Mouse (Mus musculus) megakaryocyte progenitor cell, adult 5-6 weeks (primary cell): ENCODE results near the gene Pip4p1. TPM values are rescaled to one million over a fixed set of nuclear protein-coding genes. Genes with fewer than 3 reads are reported as not detected.

ENCODE experiments used
- ATAC-seq: replicated peaks from 2 replicates; pipeline ENCODE4 v1.8.0; 2016; ENCODE audit warnings: mild to moderate bottlenecking, moderate TSS enrichment, inconsistent platforms; ENCODE audit not compliant: poor library complexity
- total RNA-seq, 2 experiments: library from RNA; stranded (forward) in 1 of 2; stranded (reverse) in 1 of 2; fragments of 157-497, 149-512 nt in 1 of 2; fragments of 200-1000 nt in 1 of 2; gene quantifications; 2 replicates each; pipeline versions ENCODE4 v1.2.3 to v1.2.4; 2015 to 2017

Pip4p1 gene
- total RNA-seq, 2 experiments from 2014 or later: 17.9 to 47.0 TPM

DNA sequence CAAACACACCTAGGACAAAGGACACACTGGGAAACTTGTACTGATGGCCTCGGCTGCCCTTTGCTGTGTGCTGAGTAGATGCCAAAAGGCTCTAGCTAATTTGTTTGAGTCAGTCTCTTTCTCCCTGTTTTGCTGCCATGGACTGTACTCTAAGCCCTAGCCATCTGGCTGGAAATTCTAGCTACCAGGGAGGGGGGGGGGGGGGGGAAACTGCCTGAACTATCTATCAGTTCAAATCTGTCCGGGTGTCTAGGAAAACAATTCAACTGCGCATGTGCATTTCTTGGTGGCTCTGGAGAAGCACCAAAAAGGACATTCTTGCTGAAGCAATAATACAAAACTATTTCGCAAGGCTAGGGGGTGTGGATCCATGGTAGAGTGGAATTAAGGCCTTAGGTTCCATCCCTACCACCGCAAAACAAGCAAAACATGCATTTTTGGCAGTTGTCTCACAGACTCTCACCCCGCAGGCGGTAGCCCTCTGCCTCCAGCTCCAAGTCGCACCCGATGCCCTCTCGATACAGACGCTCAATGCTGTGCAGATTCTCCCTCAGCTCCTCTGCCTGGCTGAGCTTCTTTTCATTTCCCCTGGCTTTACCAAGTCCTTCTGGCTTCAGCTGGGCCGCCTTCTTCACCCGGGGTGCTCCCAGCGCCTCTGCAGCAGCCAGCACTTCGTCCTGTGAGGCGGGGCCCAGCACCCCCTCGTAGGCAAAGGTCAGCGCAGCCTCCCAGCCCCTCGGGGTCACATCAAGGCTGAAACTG lies 34.5 kb downstream of the Pip4p1 start:
- peak; percentile 58 for ATAC-seq

GRCm38 (mm10) chr14:50895407-50895806 lies 35.2 kb downstream of the Pip4p1 start:
- ATAC-seq: no peak

DNA sequence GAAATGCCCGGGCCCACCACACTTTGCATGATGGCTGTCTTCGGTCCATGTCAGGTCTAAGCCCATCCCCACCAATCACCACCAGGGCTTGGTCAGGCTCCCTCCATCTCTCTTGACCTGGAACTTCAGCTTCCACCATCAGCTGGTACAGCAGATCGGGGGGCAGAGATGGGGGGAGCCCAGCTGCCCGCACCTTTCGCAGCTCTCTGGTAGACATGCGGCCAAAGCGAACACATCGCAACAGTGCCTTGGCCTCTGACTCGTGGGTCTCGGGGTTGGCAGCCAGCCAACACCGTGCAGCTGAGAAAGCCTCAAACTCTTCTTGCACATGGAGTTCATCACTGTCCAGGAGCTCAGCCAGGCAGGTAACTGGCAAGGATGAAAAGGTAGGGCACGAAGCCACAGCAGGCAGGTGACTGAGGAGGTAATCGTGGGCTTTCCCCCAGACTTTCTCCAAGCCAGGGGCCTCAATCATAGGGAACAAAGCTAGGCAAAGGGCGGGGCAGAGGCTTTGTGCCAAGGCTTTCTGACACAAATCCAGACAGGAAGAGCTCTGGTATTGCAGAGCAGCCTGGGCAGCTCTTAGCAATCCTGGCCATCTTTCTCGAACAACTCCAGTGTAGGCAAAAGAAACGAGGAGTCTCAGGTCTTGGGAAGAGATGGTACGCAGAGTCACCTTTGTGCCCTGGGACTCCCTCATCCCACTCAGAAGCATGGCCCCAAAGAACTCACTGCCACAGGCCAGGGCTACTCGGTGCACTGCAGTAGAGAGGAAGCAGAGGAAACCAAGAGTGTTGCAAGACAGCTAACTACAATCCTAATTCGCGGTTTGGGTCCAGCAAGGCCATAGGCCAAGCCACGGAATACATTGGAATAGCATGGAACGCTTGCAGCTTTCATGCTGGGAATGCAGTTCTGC lies 37.9 kb downstream of the Pip4p1 start:
- ATAC-seq: peak; percentile 67

DNA sequence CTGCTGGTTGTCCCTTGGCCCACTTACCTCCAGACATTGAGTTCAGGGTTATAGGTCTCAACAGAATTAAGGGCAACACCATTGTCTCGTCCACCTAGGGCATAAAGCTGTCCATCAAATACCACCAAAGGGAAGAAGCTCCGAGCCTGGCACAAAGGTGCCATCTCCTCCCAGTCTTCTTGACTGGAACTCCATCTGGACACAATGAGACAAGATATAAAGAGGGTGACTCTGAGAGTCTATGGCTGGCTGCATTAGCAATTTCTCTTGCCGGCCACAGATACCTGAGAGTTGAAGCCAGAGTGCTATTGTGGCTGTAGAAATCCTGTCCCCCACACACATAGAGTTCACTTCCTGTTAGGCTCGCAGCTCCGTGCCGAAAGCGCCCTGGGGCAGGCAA lies 38.6 kb downstream of the Pip4p1 start:
- ATAC-seq: peak; percentile 21; the same call in 1 of the 2 replicates

DNA sequence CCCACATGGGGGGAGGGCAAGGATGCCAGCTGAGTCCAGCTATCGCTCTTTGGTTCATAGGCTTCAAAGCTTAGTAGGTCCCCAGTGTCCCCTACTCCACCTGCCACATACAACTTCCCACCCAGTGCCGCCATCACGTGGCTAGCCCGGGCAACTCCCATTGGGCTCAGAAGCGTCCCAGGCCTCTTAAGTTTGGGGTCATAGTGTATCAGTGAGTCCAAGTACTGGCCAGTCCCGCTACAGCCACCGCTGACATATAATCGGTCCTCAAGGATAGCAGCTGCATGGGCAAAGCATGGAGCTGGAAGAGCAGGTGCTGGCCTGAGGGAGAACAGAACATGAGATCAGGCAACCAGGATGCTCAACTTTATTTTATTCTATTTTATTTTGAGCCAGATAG lies 39.0 kb downstream of the Pip4p1 start:
- ATAC-seq: no peak

DNA sequence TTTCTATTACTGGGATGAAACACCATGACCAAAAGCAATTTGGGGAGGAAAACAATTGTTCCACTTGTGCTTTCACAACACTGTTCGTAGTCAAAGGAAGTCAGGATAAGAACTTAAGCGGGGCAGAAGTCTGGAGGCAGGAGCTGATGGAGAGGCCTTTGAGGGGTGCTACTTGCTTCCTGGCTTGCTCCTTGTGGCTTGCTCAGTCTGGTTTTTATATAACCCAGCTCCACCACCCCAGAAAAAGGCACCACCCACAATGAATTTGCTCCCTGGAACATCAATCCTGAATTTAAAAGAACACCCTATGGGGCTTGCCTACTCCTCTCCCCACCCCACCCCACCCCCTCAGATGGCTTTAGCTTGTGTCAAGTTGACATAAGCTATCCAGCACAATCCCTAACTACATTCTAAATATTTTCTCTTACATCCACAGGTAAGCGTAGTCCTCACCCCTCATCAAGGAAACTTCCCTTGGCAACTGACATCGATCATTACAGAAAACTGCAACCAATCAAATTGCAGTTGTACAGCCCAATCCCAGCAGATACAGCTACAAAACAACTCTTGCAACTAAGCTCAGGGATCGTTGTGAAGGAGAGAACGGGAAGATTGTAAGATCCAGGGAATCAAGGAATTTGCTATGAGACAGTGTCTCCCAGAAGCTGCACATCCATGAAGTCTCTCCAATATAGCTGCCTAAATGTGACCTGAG lies 54.3 kb downstream of the Pip4p1 start:
- ATAC-seq: no peak

Other genes starting within 250 kb of the Pip4p1 start
- not detected in 2 replicates for gene Olfr747, start 237.7 kb downstream of the Pip4p1 start, total RNA-seq (2015)
- not detected in 2 replicates for gene Olfr747, start 237.7 kb downstream of the Pip4p1 start, total RNA-seq (2017)
- not detected in 2 replicates for gene Olfr748, start 223.5 kb downstream of the Pip4p1 start, total RNA-seq (2015)
- gene Olfr748, start 223.5 kb downstream of the Pip4p1 start, total RNA-seq (2017): not detected in 2 replicates
- not detected in 2 replicates for gene Olfr749, start 185.8 kb downstream of the Pip4p1 start, total RNA-seq (2015)
- not detected in 2 replicates for gene Olfr749, start 185.8 kb downstream of the Pip4p1 start, total RNA-seq (2017)
- 20.6 and 27.4 TPM in 2 replicates for gene Ttc5, start 145.3 kb downstream of the Pip4p1 start, total RNA-seq (2015)
- 39.5 and 41.8 TPM in 2 replicates for gene Ttc5, start 145.3 kb downstream of the Pip4p1 start, total RNA-seq (2017)
- not detected in 2 replicates for gene Ccnb1ip1, start 123.1 kb downstream of the Pip4p1 start, total RNA-seq (2015)
- not detected in 2 replicates for gene Ccnb1ip1, start 123.1 kb downstream of the Pip4p1 start, total RNA-seq (2017)
- 63.6 and 99.3 TPM in 2 replicates for gene Parp2, start 123.0 kb downstream of the Pip4p1 start, total RNA-seq (2015)
- gene Parp2, start 123.0 kb downstream of the Pip4p1 start, total RNA-seq (2017): 92.4 and 99.5 TPM in 2 replicates
- 32.3 and 37.7 TPM in 2 replicates for gene Tep1, start 60.3 kb downstream of the Pip4p1 start, total RNA-seq (2015)
- gene Tep1, start 60.3 kb downstream of the Pip4p1 start, total RNA-seq (2017): 8.4 and 21.0 TPM in 2 replicates
- 0.10 TPM in 1 of 2 replicates, not detected in the other for gene Klhl33, start 33.3 kb downstream of the Pip4p1 start, total RNA-seq (2015)
- gene Klhl33, start 33.3 kb downstream of the Pip4p1 start, total RNA-seq (2017): 0.25 and 0.37 TPM in 2 replicates
- 116 and 117 TPM in 2 replicates for gene Osgep, start 6.0 kb downstream of the Pip4p1 start, total RNA-seq (2015)
- gene Osgep, start 6.0 kb downstream of the Pip4p1 start, total RNA-seq (2017): 117 and 125 TPM in 2 replicates
- 246 and 285 TPM in 2 replicates for gene Apex1, start 5.9 kb downstream of the Pip4p1 start, total RNA-seq (2015)
- 189 and 223 TPM in 2 replicates for gene Apex1, start 5.9 kb downstream of the Pip4p1 start, total RNA-seq (2017)
- 388 TPM in 2 replicates for gene Pnp, start 226 bp upstream of the Pip4p1 start, total RNA-seq (2015)
- 201 and 203 TPM in 2 replicates for gene Pnp, start 226 bp upstream of the Pip4p1 start, total RNA-seq (2017)
- gene Gm49342, start 13.7 kb upstream of the Pip4p1 start, total RNA-seq (2015): 24.4 TPM in 1 of 2 replicates, not detected in the other
- gene Gm49342, start 13.7 kb upstream of the Pip4p1 start, total RNA-seq (2017): 144 and 168 TPM in 2 replicates
- 11.0 and 16.1 TPM in 2 replicates for gene Pnp2, start 25.1 kb upstream of the Pip4p1 start, total RNA-seq (2015)
- gene Pnp2, start 25.1 kb upstream of the Pip4p1 start, total RNA-seq (2017): 6.0 and 8.1 TPM in 2 replicates
- gene Rnase10, start 76.9 kb upstream of the Pip4p1 start, total RNA-seq (2015): 0.78 and 3.3 TPM in 2 replicates
- 0.64 and 5.2 TPM in 2 replicates for gene Rnase10, start 76.9 kb upstream of the Pip4p1 start, total RNA-seq (2017)
- not detected in 2 replicates for gene Rnase9, start 111.0 kb upstream of the Pip4p1 start, total RNA-seq (2015)
- not detected in 2 replicates for gene Rnase9, start 111.0 kb upstream of the Pip4p1 start, total RNA-seq (2017)
- not detected in 2 replicates for gene Rnase11, start 119.3 kb upstream of the Pip4p1 start, total RNA-seq (2015)
- not detected in 2 replicates for gene Rnase11, start 119.3 kb upstream of the Pip4p1 start, total RNA-seq (2017)
- 6.2 and 8.9 TPM in 2 replicates for gene Rnase12, start 126.8 kb upstream of the Pip4p1 start, total RNA-seq (2015)
- gene Rnase12, start 126.8 kb upstream of the Pip4p1 start, total RNA-seq (2017): 4.9 and 5.0 TPM in 2 replicates
- gene Olfr750, start 143.6 kb upstream of the Pip4p1 start, total RNA-seq (2015): not detected in 2 replicates
- not detected in 2 replicates for gene Olfr750, start 143.6 kb upstream of the Pip4p1 start, total RNA-seq (2017)
- gene Rnase4, start 160.2 kb upstream of the Pip4p1 start, total RNA-seq (2015): 4.8 and 7.1 TPM in 2 replicates
- 1.7 and 2.4 TPM in 2 replicates for gene Rnase4, start 160.2 kb upstream of the Pip4p1 start, total RNA-seq (2017)
- 1.8 and 2.0 TPM in 2 replicates for gene Ang, start 160.3 kb upstream of the Pip4p1 start, total RNA-seq (2015)
- 1.3 and 1.4 TPM in 2 replicates for gene Ang, start 160.3 kb upstream of the Pip4p1 start, total RNA-seq (2017)
- not detected in 2 replicates for gene Eddm3b, start 183.6 kb upstream of the Pip4p1 start, total RNA-seq (2015)
- not detected in 2 replicates for gene Eddm3b, start 183.6 kb upstream of the Pip4p1 start, total RNA-seq (2017)
- 9.2 and 14.6 TPM in 2 replicates for gene Rnase6, start 193.1 kb upstream of the Pip4p1 start, total RNA-seq (2015)
- gene Rnase6, start 193.1 kb upstream of the Pip4p1 start, total RNA-seq (2017): 20.7 and 22.2 TPM in 2 replicates
- gene Rnase1, start 215.9 kb upstream of the Pip4p1 start, total RNA-seq (2015): not detected in 2 replicates
- not detected in 2 replicates for gene Rnase1, start 215.9 kb upstream of the Pip4p1 start, total RNA-seq (2017)
- gene Rnase2b, start 231.4 kb upstream of the Pip4p1 start, total RNA-seq (2015): not detected in 2 replicates
- not detected in 2 replicates for gene Rnase2b, start 231.4 kb upstream of the Pip4p1 start, total RNA-seq (2017)